Mouse (Mus musculus): Measurements from ENCODE around the gene Tcp10b.
"Not testable (repeated sequence)": the region's sequence is repeated elsewhere in the genome, so short reads cannot be mapped to it uniquely, and the experiment has no call there.

DNA sequence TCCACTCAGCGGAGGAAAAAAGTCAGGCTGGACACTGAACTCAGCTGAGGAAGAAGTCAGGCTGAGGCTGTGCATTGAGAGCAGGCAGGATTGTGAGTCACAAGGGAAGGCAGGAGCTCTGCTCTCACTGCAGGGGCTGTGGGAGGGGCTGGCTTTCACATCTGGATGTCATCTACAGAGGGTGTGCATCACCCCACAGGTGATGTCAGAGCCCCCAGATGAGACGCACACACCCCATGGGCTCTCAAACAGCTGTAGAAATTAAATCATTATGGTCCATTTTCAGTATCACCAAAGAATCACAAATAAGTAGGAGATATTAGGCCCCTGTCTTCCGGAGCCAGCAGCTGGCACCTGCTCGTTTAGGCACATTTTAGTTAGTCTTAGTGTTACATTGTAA is 70.8 kb downstream of the Tcp10b start, which contains the start of gene Unc93a:
- not testable (repeated sequence) for TF ChIP-seq CTCF (IDR thresholded peaks at IDR 0.05; ENCODE audit: insufficient read depth, low read length); POLR2A (IDR thresholded peaks at IDR 0.05; ENCODE audit: borderline replicate concordance, extremely low read depth, low read depth, low read length)

Data from lung, adult 2 months (tissue).